Mouse (Mus musculus): ENCODE measurements at regions not wholly inside any gene's neighbourhood (a gene's known extent, or its start where the extent isn't known, plus 50 kb on each side); places are given as distances from the start of the nearest gene placed in this dataset.

DNA sequence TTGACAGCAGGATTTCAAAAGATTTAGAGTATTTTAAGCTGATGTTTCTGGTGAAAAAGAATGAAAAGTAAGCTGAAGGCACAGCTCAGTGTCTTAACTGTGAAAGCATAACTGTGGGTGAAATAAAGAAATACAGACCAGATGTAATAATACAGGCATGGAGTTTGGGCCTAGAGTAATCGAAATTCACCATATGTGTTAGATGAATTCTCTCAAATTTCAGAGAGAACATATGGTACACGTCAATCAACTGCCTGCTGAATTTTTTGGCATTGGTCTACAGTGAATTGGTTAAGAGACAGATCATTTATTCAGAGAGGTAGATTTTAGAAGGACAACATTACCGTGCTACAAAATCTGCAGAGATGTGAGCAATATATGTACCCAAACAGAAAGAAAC lies 357.3 kb upstream of the Alcam start:
- no peaks in the 10 kb centered on the region for H3K4me1 ChIP-seq (ENCODE audit: control insufficient read depth, insufficient read depth, low read length)
- no peak overlapping the region for H3K27ac ChIP-seq (ENCODE audit: insufficient read depth, low read length)
- TF ChIP-seq CTCF (IDR thresholded peaks at IDR 0.05; ENCODE audit: extremely low read depth, insufficient read depth, low read length) = no peak
- no peak for TF ChIP-seq POLR2A (IDR thresholded peaks at IDR 0.05; ENCODE audit: extremely low read depth, insufficient read depth, low read length)
- H3K4me3 ChIP-seq (ENCODE audit: insufficient read depth, low read length) = no peak overlapping the region

- Histone ChIP-seq H3K4me3 (ENCODE audit: insufficient read depth, low read length) (no peak overlapping the region), H3K27ac (ENCODE audit: insufficient read depth, low read length) (no peak overlapping the region), H3K4me1 (ENCODE audit: control insufficient read depth, insufficient read depth, low read length) (no peaks in the 10 kb centered on the region)
- TF ChIP-seq POLR2A (IDR thresholded peaks at IDR 0.05; ENCODE audit: extremely low read depth, insufficient read depth, low read length) = no peak
- TF ChIP-seq CTCF (IDR thresholded peaks at IDR 0.05; ENCODE audit: extremely low read depth, insufficient read depth, low read length) = no peak
Observed at GRCm38 (mm10) chr16:52804365-52804764, 350.5 kb upstream of the Alcam start.

DNA sequence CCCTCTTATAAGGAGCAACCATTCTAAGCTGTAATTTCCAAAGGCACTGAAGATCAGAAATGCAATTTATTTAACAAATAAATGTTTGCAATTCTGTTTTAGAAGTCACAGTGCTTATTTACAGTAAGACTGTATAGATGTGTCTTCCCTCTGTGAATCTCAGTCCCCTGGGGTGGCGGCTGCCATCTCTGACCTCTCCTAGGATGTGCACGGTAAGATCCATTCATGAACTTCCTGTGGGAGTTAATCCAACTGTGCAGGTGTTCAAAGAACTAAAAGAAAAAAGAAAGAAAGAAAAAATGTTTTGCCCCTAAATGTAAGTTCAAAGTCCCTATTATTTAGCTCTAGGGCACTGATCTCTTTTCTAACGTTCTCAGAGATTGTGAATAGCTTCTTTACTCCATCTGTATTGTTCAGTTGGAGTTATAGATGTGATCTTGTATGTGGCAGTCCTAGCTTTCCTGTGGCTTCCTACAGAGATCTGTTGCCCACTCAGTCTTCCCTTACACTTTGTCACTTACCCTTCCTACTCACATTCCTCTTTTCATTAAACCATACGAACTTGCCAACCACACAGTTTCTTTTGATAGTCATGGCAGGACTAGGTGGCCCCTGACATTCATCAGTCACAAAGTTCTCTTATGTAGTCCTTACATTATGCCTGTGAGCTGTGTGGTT lies 346.0 kb upstream of the Alcam start:
- no peaks in the 10 kb centered on the region for H3K4me1 ChIP-seq (ENCODE audit: control insufficient read depth, insufficient read depth, low read length)
- TF ChIP-seq CTCF (IDR thresholded peaks at IDR 0.05; ENCODE audit: extremely low read depth, insufficient read depth, low read length) (no peak), POLR2A (IDR thresholded peaks at IDR 0.05; ENCODE audit: extremely low read depth, insufficient read depth, low read length) (no peak)
- H3K27ac ChIP-seq (ENCODE audit: insufficient read depth, low read length) = no peak overlapping the region
- no peak overlapping the region for H3K4me3 ChIP-seq (ENCODE audit: insufficient read depth, low read length)

GRCm38 (mm10) chr16:52795184-52795583 lies 341.3 kb upstream of the Alcam start:
- H3K4me1 ChIP-seq (ENCODE audit: control insufficient read depth, insufficient read depth, low read length) = no peaks in the 10 kb centered on the region
- TF ChIP-seq POLR2A (IDR thresholded peaks at IDR 0.05; ENCODE audit: extremely low read depth, insufficient read depth, low read length) (no peak), CTCF (IDR thresholded peaks at IDR 0.05; ENCODE audit: extremely low read depth, insufficient read depth, low read length) (no peak)
- no peak overlapping the region for H3K4me3 ChIP-seq (ENCODE audit: insufficient read depth, low read length)
- H3K27ac ChIP-seq (ENCODE audit: insufficient read depth, low read length) = no peak overlapping the region

GRCm38 (mm10) chr16:52789946-52790345 lies 336.1 kb upstream of the Alcam start:
- Histone ChIP-seq H3K4me3 (ENCODE audit: insufficient read depth, low read length) (no peak overlapping the region), H3K27ac (ENCODE audit: insufficient read depth, low read length) (no peak overlapping the region), H3K4me1 (ENCODE audit: control insufficient read depth, insufficient read depth, low read length) (no peaks in the 10 kb centered on the region)
- TF ChIP-seq POLR2A (IDR thresholded peaks at IDR 0.05; ENCODE audit: extremely low read depth, insufficient read depth, low read length) (no peak), CTCF (IDR thresholded peaks at IDR 0.05; ENCODE audit: extremely low read depth, insufficient read depth, low read length) (no peak)

- Histone ChIP-seq H3K4me1 (ENCODE audit: control insufficient read depth, insufficient read depth, low read length) (no peaks in the 10 kb centered on the region), H3K4me3 (ENCODE audit: insufficient read depth, low read length) (no peak overlapping the region), H3K27ac (ENCODE audit: insufficient read depth, low read length) (no peak overlapping the region)
- no peak for TF ChIP-seq CTCF (IDR thresholded peaks at IDR 0.05; ENCODE audit: extremely low read depth, insufficient read depth, low read length)
- TF ChIP-seq POLR2A (IDR thresholded peaks at IDR 0.05; ENCODE audit: extremely low read depth, insufficient read depth, low read length) = no peak
Observed at GRCm38 (mm10) chr16:52747744-52748143, 293.9 kb upstream of the Alcam start.

DNA sequence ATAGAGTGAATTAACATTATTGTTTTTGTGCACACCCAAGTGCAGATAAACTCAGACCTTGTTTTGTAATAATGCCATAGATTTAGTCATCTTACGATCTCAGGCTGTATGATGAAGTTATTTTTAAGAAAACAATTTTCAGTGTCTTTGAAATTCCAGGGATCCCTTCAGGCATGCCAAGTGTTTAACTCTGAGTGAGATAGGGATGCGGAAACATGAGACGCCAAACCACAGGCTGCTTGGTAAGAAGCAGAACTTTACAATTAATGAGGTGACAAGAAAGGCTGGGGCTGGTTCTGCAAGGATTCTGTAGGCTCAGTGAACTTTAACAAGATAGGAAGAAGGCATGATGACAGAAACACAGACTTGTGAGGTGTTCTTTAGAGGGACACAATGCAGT lies 292.3 kb upstream of the Alcam start:
- Histone ChIP-seq H3K4me3 (ENCODE audit: insufficient read depth, low read length) (no peak overlapping the region), H3K27ac (ENCODE audit: insufficient read depth, low read length) (no peak overlapping the region), H3K4me1 (ENCODE audit: control insufficient read depth, insufficient read depth, low read length) (no peaks in the 10 kb centered on the region)
- TF ChIP-seq POLR2A (IDR thresholded peaks at IDR 0.05; ENCODE audit: extremely low read depth, insufficient read depth, low read length) = no peak
- TF ChIP-seq CTCF (IDR thresholded peaks at IDR 0.05; ENCODE audit: extremely low read depth, insufficient read depth, low read length) = no peak

DNA sequence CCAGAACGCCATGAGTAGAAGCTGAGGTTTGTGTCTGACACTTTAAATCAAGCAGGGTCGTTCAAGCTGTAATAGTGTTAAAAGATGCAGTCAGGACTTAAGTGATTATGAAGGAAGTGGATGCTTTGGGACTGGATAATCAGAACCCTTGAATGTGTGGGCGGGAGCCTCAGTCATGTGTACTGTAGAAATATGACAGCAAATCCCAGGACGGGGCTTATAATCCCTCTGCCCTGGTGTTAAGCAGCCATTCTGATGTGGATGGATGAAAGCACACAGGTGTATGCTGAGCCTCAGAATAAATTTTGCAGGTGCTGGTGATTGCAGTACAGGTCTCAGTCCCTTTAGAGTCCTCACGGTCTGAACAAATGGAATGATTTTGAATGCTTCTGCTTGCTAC lies 290.8 kb upstream of the Alcam start:
- no peak overlapping the region for H3K4me3 ChIP-seq (ENCODE audit: insufficient read depth, low read length)
- TF ChIP-seq POLR2A (IDR thresholded peaks at IDR 0.05; ENCODE audit: extremely low read depth, insufficient read depth, low read length) (no peak), CTCF (IDR thresholded peaks at IDR 0.05; ENCODE audit: extremely low read depth, insufficient read depth, low read length) (no peak)
- H3K4me1 ChIP-seq (ENCODE audit: control insufficient read depth, insufficient read depth, low read length) = no peaks in the 10 kb centered on the region
- no peak overlapping the region for H3K27ac ChIP-seq (ENCODE audit: insufficient read depth, low read length)

GRCm38 (mm10) chr16:52742166-52742565 lies 288.3 kb upstream of the Alcam start:
- Histone ChIP-seq H3K4me1 (ENCODE audit: control insufficient read depth, insufficient read depth, low read length) (no peaks in the 10 kb centered on the region), H3K27ac (ENCODE audit: insufficient read depth, low read length) (no peak overlapping the region), H3K4me3 (ENCODE audit: insufficient read depth, low read length) (no peak overlapping the region)
- TF ChIP-seq POLR2A (IDR thresholded peaks at IDR 0.05; ENCODE audit: extremely low read depth, insufficient read depth, low read length) (no peak), CTCF (IDR thresholded peaks at IDR 0.05; ENCODE audit: extremely low read depth, insufficient read depth, low read length) (no peak)

GRCm38 (mm10) chr16:52726120-52726844 lies 272.4 kb upstream of the Alcam start:
- H3K4me3 ChIP-seq (ENCODE audit: insufficient read depth, low read length) = no peak overlapping the region
- no peaks in the 10 kb centered on the region for H3K4me1 ChIP-seq (ENCODE audit: control insufficient read depth, insufficient read depth, low read length)
- H3K27ac ChIP-seq (ENCODE audit: insufficient read depth, low read length) = no peak overlapping the region
- TF ChIP-seq POLR2A (IDR thresholded peaks at IDR 0.05; ENCODE audit: extremely low read depth, insufficient read depth, low read length) (no peak), CTCF (IDR thresholded peaks at IDR 0.05; ENCODE audit: extremely low read depth, insufficient read depth, low read length) (no peak)
